Mouse (Mus musculus) ovary, postnatal 14 days (tissue): ENCODE measurements around the gene C1qtnf2.

ENCODE experiments used
- DNase-seq: peaks from one replicate; pipeline ENCODE4 v3.0.0; 2022; ENCODE audit warnings: low spot score

The C1qtnf2 gene

GRCm38 (mm10) chr11:43537074-43537473, 63.0 kb downstream of the C1qtnf2 start:
- no peak for DNase-seq

- DNase-seq = no peak
Observed at GRCm38 (mm10) chr11:43539863-43540262, 65.8 kb downstream of the C1qtnf2 start.
